ENCODE assay signal across 8 mouse cellular contexts in genomic region chr15:80024331-80025313, GRCm38 (mm10). TPM values are rescaled to one million over a fixed set of nuclear protein-coding genes. Genes with fewer than 3 reads are reported as not detected.
DNase-seq lines count a peak whose midpoint lies in the region; ATAC-seq and TF ChIP-seq lines count a peak whose summit lies in the region.

No protein-coding gene starts in this region.

- no peak overlapping the region; the same call in 1 of the 2 replicates for H3K4me2 ChIP-seq in heart, postnatal 0 days (ENCODE audit: low read depth, low read length)
- H3K4me2 ChIP-seq in forebrain, embryonic 16.5 days (ENCODE audit: low read length) = no peak overlapping the region

- peaks cover 27% of the 10 kb centered on the region for H3K27me3 ChIP-seq in megakaryocyte, embryonic 14.5 days (replicated peaks)
- no peaks in the 10 kb centered on the region for H3K27me3 ChIP-seq in heart, postnatal 0 days (ENCODE audit: control insufficient read depth, insufficient read depth, low read length)
- H3K27me3 ChIP-seq in forebrain, embryonic 16.5 days (replicated peaks; ENCODE audit: control insufficient read depth, insufficient read depth, low read length) = no peaks in the 10 kb centered on the region

- TF ChIP-seq CTCF in heart, postnatal 0 days (IDR thresholded peaks at IDR 0.05; ENCODE audit: low read depth) = no peak
- TF ChIP-seq CTCF in olfactory bulb, adult 2 months (IDR thresholded peaks at IDR 0.05; ENCODE audit: insufficient read depth, low read depth, low read length) = no peak

- peak overlapping the region; percentile 69 for H3K4me3 ChIP-seq in megakaryocyte, embryonic 14.5 days (replicated peaks)
- H3K4me3 ChIP-seq in heart, postnatal 0 days (ENCODE audit: low read depth, low read length) = no peak overlapping the region
- H3K4me3 ChIP-seq in olfactory bulb, adult 2 months (ENCODE audit: insufficient read depth, low read depth, low read length) = no peak overlapping the region
- no peak overlapping the region for H3K4me3 ChIP-seq in forebrain, embryonic 16.5 days (replicated peaks; ENCODE audit: low read length)

- peaks cover 74% of the 10 kb centered on the region for H3K4me1 ChIP-seq in megakaryocyte, embryonic 14.5 days
- peaks cover 38% of the 10 kb centered on the region for H3K4me1 ChIP-seq in heart, postnatal 0 days (ENCODE audit: control insufficient read depth, insufficient read depth)
- peaks cover 65% of the 10 kb centered on the region for H3K4me1 ChIP-seq in olfactory bulb, adult 2 months (ENCODE audit: control insufficient read depth, insufficient read depth, low read length)
- H3K4me1 ChIP-seq in forebrain, embryonic 16.5 days (replicated peaks; ENCODE audit: control insufficient read depth, insufficient read depth, low read length) = peaks cover 8% of the 10 kb centered on the region

- no peak for ATAC-seq in megakaryocyte, adult 5-6 weeks (ENCODE audit: poor library complexity, severe bottlenecking)
- ATAC-seq in heart, postnatal 0 days (ENCODE audit: insufficient read depth, low read depth) = peak; percentile 87
- ATAC-seq in forebrain, embryonic 16.5 days = no peak

- H3K27ac ChIP-seq in heart, postnatal 0 days (ENCODE audit: low read depth) = peak overlapping the region; percentile 81
- H3K27ac ChIP-seq in olfactory bulb, adult 2 months (ENCODE audit: insufficient read depth, low read depth, low read length) = peak overlapping the region; percentile 90
- no peak overlapping the region for H3K27ac ChIP-seq in forebrain, embryonic 16.5 days (ENCODE audit: low read length)

- TF ChIP-seq EP300 in heart, postnatal 0 days (IDR thresholded peaks at IDR 0.05; ENCODE audit: low read depth) = no peak

- WGBS in heart, postnatal 0 days = 29% methylated on average over 11 of the region's 11 CpGs
- WGBS in olfactory bulb, adult 2 months = 33% methylated on average over 11 of the region's 11 CpGs
- 53% methylated on average over 11 of the region's 11 CpGs for WGBS in forebrain, embryonic 16.5 days

- peaks cover 12% of the 10 kb centered on the region for H3K36me3 ChIP-seq in megakaryocyte, embryonic 14.5 days (replicated peaks; ENCODE audit: low read length)
- H3K36me3 ChIP-seq in heart, postnatal 0 days (replicated peaks; ENCODE audit: control insufficient read depth, insufficient read depth, low read length) = no peaks in the 10 kb centered on the region
- no peaks in the 10 kb centered on the region for H3K36me3 ChIP-seq in forebrain, embryonic 16.5 days (ENCODE audit: control insufficient read depth, insufficient read depth)

- DNase-seq in embryo, embryonic 10 days (ENCODE audit: low spot score) = peak; percentile 31
- no peak for DNase-seq in embryo, embryonic 11 days
- DNase-seq in heart, postnatal 0 days (ENCODE audit: low spot score) = peak; percentile 70
- DNase-seq in cerebellum, adult 9-11 months = no peak

- no peak overlapping the region for H3K9ac ChIP-seq in heart, postnatal 0 days (replicated peaks; ENCODE audit: low read depth, low read length)
- H3K9ac ChIP-seq in forebrain, embryonic 16.5 days (replicated peaks; ENCODE audit: low read depth, low read length) = no peak overlapping the region

- H3K9me3 ChIP-seq in megakaryocyte, embryonic 14.5 days = no peaks in the 10 kb centered on the region
- no peaks in the 10 kb centered on the region for H3K9me3 ChIP-seq in heart, postnatal 0 days (replicated peaks; ENCODE audit: control insufficient read depth, low read length)
- no peaks in the 10 kb centered on the region for H3K9me3 ChIP-seq in forebrain, embryonic 16.5 days (ENCODE audit: control insufficient read depth, low read length)

- no peak for TF ChIP-seq POLR2A in olfactory bulb, adult 2 months (IDR thresholded peaks at IDR 0.05; ENCODE audit: insufficient read depth, low read depth, low read length)

RNA-seq across cellular contexts. Expression of gene Pdgfb, which starts 9.8 kb away (rescaled TPM):
- 107 and 125 TPM in 2 replicates for polyA plus RNA-seq in megakaryocyte, embryonic 14.5 days (2012; ENCODE audit: insufficient read depth, low replicate concordance)
- 1.3 and 1.6 TPM in 2 replicates for total RNA-seq in megakaryocyte, adult 5-6 weeks (2015)
- total RNA-seq in megakaryocyte, adult 5-6 weeks (2017) = 0.40 and 1.7 TPM in 2 replicates
- total RNA-seq in heart, postnatal 0 days (2014; rRNA removed; ENCODE audit: low replicate concordance) = 32.2 and 33.7 TPM in 2 replicates
- 3.3 and 3.5 TPM in 2 replicates for polyA plus RNA-seq in heart, postnatal 0 days (2015; fragmentation: Nextera tagmentation; extraction: Ambion mirVana)
- polyA plus RNA-seq in olfactory bulb, adult 2 months (2012; ENCODE audit: insufficient read depth, insufficient read length, low replicate concordance, missing spikeins) = not detected in 2 replicates
- 3.4 and 3.6 TPM in 2 replicates for polyA plus RNA-seq in forebrain, embryonic 16.5 days (2015; fragmentation: Nextera tagmentation; extraction: Ambion mirVana)

RNA-seq across cellular contexts. Expression of gene Cbx7, which starts 53.7 kb away (rescaled TPM):
- 2.2 and 5.7 TPM in 2 replicates for polyA plus RNA-seq in megakaryocyte, embryonic 14.5 days (2012; ENCODE audit: insufficient read depth, low replicate concordance)
- 4.9 and 5.5 TPM in 2 replicates for total RNA-seq in megakaryocyte, adult 5-6 weeks (2015)
- 3.9 and 7.0 TPM in 2 replicates for total RNA-seq in megakaryocyte, adult 5-6 weeks (2017)
- 0.50 and 2.1 TPM in 2 replicates for total RNA-seq in heart, postnatal 0 days (2014; rRNA removed; ENCODE audit: low replicate concordance)
- 0.82 and 1.0 TPM in 2 replicates for polyA plus RNA-seq in heart, postnatal 0 days (2015; fragmentation: Nextera tagmentation; extraction: Ambion mirVana)
- not detected in 2 replicates for polyA plus RNA-seq in olfactory bulb, adult 2 months (2012; ENCODE audit: insufficient read depth, insufficient read length, low replicate concordance, missing spikeins)
- 3.0 and 4.0 TPM in 2 replicates for polyA plus RNA-seq in forebrain, embryonic 16.5 days (2015; fragmentation: Nextera tagmentation; extraction: Ambion mirVana)

Comparison
In these comparisons a context has a peak if more than half of its experiments do, and no peak if none do; other contexts are left out.
1. DNase-seq: peak in embryo, embryonic 10 days (single experiment) and heart, postnatal 0 days (single experiment); none in embryo, embryonic 11 days (single experiment) and cerebellum, adult 9-11 months (single experiment).
2. RNA of gene Pdgfb, which starts 9.8 kb away (polyA plus RNA-seq): 107 to 125 TPM in megakaryocyte, embryonic 14.5 days; 3.4 to 3.6 TPM in forebrain, embryonic 16.5 days, 3.3 to 3.5 TPM in heart, postnatal 0 days and not detected in olfactory bulb, adult 2 months; every median in the first group is over 10 times any median in the second.